Mouse (Mus musculus): Measurements from ENCODE around the gene Ube2f. TPM values are rescaled to one million over a fixed set of nuclear protein-coding genes. Genes with fewer than 3 reads are reported as not detected.

Gene Ube2f
- polyA plus RNA-seq, 1 experiment = 68.9 TPM

GRCm38 (mm10) chr1:91297799-91298744, 48.0 kb downstream of the Ube2f start, which contains the start of gene Scly:
Scly (plus strand) TSS chr1:91298338.
- DNase-seq (ENCODE audit: low spot score) = peak; percentile 91

GRCm38 (mm10) chr1:91299026-91299706, 49.1 kb downstream of the Ube2f start:
- no peak for DNase-seq (ENCODE audit: low spot score)

GRCm38 (mm10) chr1:91299707-91300426, 49.8 kb downstream of the Ube2f start:
- no peak for DNase-seq (ENCODE audit: low spot score)

- no peak for DNase-seq (ENCODE audit: low spot score)
These were observed 51.3 kb downstream of the Ube2f start for GRCm38 (mm10) chr1:91301206-91301920.

- DNase-seq (ENCODE audit: low spot score) = no peak
These were observed 51.9 kb downstream of the Ube2f start for GRCm38 (mm10) chr1:91302021-91302420.

DNA sequence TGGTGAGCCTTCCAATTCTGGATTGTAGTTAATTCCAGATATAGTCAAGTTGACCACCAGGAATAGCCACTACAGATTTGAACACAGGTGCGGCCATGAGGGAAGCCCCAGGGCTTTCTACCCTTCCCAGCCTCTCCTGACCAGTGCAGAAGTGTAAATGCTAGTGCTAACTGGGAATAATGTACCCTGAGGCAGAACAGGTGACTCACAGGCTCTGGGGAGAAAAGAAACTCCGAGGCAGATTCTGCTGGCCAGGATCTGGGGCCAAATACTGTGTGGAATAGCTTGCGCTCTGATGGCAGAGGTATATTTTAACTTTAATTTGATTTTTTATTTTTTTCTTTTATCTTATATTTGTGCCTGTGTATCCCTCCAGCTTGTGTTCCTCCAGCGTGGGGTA, 54.5 kb downstream of the Ube2f start:
- no peak for DNase-seq (ENCODE audit: low spot score)

DNA sequence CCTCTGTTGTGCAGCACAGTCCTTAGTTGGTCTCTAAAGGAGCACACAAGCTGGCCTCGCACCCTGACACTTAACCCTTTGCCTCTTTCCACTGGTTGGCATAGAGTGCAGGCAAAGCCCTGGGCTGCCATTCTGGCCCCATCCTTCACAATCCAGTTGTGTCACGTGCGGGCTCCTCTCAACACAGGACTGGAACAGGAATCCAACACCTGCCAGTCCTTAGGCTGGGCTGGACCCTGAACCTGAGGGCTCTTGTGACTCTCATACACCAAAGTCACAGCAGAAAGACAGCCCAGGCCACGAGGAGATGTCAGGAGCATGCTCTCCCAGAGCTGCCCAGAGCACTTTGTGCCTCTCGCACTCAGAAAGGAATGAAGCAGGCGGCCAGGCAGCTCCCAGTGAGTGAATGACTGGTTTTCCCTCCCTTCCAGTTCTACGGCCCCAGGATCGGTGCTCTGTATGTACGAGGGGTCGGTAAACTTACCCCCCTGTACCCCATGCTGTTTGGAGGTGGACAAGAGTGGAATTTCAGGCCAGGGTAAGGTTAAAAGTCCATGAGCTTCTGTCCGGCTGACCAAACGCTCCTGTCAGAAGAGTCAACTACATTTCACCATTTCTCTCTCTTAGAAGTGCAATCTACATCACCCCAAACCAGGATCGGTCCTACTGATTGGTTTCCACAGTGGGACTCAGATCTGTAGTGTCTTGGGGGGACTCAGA, 59.4 kb downstream of the Ube2f start:
- DNase-seq (ENCODE audit: low spot score) = no peak

DNA sequence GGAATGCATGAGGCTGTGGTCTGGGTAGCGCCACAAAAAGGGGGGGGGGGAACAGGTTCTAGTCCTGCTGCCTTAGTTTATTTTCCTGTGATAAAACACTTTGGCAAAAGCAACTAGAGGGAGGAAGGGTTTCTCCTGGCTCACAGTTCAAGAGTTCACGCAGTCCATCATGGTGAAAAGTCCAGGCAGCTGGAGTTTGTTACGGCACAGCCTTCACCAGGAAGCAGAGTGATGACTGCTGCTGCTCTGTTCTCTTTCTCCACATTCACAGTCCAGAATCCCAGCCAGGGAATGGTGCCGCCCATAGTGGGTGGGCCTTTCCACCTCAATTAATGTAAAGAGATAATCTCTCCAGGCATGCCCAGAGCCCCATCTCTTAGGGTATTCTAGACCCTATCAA, 62.2 kb downstream of the Ube2f start:
- no peak for DNase-seq (ENCODE audit: low spot score)

DNA sequence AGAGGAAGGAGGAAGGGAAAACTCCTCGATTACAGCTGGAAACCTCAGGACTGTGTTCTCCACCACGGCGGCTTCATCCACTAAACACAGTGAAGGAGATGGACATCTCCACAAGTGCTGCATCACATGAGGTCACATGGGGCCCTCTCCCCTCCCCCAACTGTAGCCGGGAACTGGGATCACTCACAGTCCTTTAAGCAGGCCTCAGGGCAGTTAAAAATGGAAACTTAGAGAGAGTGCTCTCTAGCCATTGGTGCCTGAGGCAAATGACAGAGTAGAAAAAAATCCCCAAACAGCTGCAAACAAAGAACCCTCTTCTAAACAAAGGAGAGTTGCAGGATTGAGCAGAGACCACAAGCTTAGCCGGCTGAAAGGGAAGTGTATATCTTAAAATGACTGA, 63.1 kb downstream of the Ube2f start:
- no peak for DNase-seq (ENCODE audit: low spot score)

DNA sequence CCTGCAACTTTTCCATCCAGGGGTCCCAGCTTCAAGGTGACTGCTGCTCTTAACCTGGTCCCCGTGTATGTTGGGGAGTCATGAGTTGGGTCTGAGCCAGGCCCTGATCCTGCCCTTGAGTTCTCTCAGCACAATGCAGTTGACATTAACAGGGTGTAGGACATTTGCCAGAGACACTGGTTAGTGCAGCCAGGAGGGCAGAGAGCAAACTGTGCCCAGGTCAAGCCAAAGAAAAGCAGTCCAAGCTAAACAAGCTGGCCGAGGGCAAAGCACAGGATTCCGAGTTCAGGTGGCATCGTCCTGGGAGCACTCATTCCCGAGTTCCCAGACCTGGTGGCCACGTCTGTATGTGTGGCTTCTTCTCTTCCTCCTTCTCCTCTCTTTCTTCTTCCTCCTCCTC, 67.6 kb downstream of the Ube2f start:
- no peak for DNase-seq (ENCODE audit: low spot score)

- no peak for DNase-seq (ENCODE audit: low spot score)
These were observed 71.8 kb downstream of the Ube2f start, which contains the start of gene Espnl for GRCm38 (mm10) chr1:91321760-91322438. Espnl (plus strand) TSS chr1:91322075.

DNA sequence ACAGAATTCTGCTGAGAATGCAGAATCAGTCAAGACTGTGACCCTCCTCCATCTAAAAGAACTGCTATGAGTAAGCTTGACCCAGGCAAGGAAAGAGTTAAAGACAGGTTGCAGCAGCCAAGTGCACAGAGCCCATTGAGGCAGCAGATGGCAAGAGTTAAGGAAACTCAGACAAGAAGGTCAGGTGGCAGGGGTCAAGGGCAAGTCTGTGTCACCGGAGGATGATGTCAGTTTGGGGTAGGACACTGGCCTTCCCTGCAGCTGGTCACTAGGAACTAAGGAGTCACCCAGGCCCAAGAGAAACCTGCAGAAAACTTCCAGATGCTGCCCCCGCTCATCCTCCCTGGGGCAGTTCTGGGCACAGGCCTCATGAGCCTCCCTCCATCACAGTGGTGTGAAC, 74.5 kb downstream of the Ube2f start:
- no peak for DNase-seq (ENCODE audit: low spot score)

- no peak for DNase-seq (ENCODE audit: low spot score)
These were observed 75.5 kb downstream of the Ube2f start for GRCm38 (mm10) chr1:91325488-91326042.

DNA sequence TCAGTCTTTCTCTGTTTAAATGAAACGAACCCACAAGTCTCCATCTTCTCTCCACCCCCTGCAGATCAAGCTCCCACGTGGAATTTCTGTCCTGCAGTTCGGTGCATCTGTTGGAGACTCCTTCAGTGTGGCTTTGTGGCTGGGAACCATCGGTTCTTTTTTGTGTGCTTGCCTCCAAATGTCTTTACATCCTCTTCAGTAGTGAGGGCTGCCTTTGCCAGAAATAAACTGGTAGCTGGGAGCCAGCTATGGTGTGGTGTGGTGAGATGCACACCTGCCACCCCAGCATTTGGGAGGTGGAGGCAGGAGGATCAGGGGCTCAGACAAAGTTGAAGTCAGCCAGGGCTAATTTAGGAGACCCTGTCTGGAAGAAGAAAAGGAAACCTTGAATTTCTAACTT, 82.0 kb downstream of the Ube2f start:
- no peak for DNase-seq (ENCODE audit: low spot score)

DNA sequence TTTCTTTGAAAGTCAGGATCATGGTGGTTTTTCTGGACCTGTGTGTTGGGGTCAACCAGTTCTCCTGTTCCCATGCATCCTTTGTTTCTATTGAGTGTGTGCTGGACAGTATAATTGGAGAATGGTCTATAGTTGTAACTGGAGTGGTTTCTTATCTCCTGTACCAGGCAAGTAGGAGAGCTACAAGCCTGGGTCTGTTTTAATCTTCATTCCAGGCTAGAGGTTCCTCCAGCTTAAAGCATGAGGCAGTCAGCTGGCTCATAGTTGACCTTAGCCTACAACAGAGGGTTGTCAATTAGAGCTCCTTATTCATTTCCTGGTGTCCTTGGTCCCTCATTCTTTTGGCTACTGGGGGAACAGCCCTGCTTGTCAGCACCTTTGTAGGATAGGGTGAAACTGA, 83.5 kb downstream of the Ube2f start:
- no peak for DNase-seq (ENCODE audit: low spot score)

DNA sequence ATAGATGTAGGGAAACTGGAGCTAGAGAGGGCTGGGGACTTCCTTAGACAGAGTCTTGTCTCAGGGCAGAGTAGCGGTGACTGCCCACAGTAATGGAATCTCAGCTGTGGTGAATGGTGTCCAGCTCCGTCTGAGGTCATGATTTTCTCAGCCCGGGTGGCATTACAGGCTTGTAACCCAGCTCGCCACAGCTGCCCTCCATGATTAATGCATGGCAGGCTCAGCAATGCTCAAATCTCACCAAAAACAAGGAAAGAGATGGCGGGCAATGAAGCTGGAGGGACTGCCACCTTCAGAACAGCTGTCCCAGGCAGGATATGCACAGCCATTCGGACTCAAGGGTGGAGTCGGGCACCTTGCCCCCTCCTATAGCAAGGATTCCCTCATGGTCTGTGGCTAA, 87.3 kb downstream of the Ube2f start:
- no peak for DNase-seq (ENCODE audit: low spot score)
